Mouse (Mus musculus): ENCODE results near the gene Tnfrsf13c. TPM values are rescaled to one million over a fixed set of nuclear protein-coding genes. Genes with fewer than 3 reads are reported as not detected.

Gene Tnfrsf13c
- total RNA-seq, 2 experiments from 2014 or later = 0.28 to 0.30 TPM

GRCm38 (mm10) chr15:82231100-82231499 is 6.9 kb upstream of the Tnfrsf13c start:
- intact Hi-C loops (cut with DNase I) = loop anchor here (5.0 to 10.0 kb wide), 2 partner anchors 49 to 276 kb away; no protein-coding TSS in a partner anchor
- DNase-seq = no peak

- intact Hi-C loops (cut with DNase I) = loop anchor here (5.0 to 10.0 kb wide), 2 partner anchors 48 to 275 kb away; no protein-coding TSS in a partner anchor
- DNase-seq = no peak
These were observed 6.0 kb upstream of the Tnfrsf13c start for GRCm38 (mm10) chr15:82230098-82230611.

DNA sequence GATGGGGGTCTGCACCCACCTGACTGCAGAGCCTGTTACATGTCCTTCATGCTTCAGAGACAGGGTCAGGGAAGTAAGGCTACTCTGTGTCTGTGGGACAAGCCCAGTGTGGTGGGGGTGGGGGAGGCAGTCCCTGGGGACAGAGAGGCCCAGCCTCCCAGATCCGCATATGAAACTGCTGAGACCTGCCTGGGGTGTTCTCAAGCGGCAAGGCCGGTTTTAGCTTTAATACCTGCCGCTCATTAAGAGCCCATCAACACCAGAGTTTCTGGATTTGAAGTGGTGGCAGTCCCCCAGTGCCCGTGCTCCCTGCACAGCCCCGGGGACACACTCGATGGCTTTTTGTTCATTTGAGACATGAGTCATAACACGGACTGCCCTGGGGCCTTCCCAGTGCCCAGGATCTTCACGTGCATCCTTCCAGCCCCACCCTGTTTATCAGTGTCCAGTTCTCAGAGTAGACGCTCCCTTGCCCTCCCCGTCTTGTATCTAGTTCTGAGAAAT is 5.4 kb upstream of the Tnfrsf13c start:
- DNase-seq = no peak
- intact Hi-C loops (cut with DNase I) = loop anchor here (5.0 to 10.0 kb wide), 2 partner anchors 47 to 275 kb away; no protein-coding TSS in a partner anchor

DNA sequence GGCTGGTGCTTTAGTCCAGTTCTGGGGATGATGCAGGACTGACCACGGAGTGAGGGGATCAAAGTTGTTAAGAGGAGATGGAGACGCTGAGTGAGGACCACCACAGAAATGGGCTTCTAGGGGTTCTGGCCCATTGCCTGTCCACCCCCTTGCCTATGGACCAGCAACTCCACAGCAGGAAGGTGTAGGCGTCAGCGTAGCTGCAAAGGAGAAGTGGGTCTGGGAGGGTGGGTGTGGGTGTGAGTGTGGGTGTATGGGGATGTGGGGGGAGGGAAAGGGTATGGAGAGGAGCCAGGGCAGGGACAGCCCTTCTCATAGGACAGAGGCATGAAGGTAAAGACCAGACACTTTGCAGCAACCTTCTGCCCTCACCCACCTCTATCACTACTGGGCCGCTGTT is 1.6 kb upstream of the Tnfrsf13c start:
- intact Hi-C loops (cut with DNase I) = no loop called here
- DNase-seq = no peak

- DNase-seq = no peak
- intact Hi-C loops (cut with DNase I) = no loop called here
These were observed 540 bp upstream of the Tnfrsf13c start for GRCm38 (mm10) chr15:82224602-82225215.

- intact Hi-C loops (cut with DNase I) = no loop called here
- no peak for DNase-seq
These were observed 918 bp downstream of the Tnfrsf13c start for GRCm38 (mm10) chr15:82223251-82223650.

DNA sequence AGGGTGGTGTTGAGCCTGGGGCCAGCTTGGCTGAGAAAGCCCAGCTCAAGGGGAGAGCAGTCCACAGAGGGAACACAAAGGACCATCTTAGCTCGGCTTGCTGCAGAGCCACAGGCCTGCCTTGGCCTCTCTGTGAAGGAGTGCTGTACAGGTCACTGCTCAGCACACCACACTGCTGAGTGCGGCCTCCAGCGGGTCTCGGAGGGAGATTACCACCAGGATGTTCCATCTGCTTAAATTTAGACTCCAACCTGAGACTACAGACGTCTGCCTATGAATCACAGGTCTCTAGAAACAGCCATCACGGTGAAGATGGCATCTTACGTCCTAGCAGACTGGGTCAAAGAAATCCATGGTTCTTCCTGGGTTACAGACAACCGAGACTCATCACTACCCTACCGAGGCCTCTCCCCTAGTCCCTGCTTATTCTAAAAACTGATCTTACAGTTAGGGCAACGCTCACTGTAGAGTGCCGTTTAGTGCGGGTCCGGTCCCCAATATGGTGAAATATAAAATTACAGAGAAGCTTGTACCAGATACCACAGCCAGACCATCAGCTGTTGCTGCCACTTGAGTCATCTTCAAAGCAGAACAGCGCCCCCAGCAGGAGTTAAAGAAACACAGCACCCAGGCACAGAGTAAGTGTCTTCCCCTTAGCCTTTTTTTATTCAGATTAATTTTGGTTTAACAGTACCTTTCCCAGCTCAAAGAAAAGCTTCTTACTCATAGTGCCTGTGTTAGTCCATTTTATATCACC is 2.9 kb downstream of the Tnfrsf13c start:
- intact Hi-C loops (cut with DNase I) = no loop called here
- no peak for DNase-seq

GRCm38 (mm10) chr15:82220003-82220675 is 4.0 kb downstream of the Tnfrsf13c start:
- DNase-seq = no peak
- intact Hi-C loops (cut with DNase I) = no loop called here

GRCm38 (mm10) chr15:82218778-82219666 is 5.1 kb downstream of the Tnfrsf13c start:
- DNase-seq = no peak
- intact Hi-C loops (cut with DNase I) = no loop called here

DNA sequence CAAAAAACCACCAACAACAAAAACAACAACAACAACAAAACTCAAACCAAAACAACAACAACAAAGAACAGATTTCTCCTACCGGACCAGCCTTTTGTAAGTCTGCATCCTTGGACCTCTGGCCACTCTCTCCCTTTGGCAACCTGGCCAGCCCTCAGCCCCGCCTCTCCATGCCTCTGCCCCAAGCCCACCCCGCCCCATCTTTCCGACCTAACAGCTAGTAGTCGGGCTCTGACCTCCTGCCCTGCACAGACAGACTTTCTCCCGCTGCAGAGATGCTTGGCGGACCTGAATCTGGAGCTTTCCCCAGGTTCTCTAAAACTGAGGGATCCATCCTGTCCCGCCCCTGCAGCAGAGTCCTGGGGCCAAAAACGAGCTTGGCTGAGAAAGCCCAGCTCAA is 6.2 kb downstream of the Tnfrsf13c start:
- intact Hi-C loops (cut with DNase I) = no loop called here

GRCm38 (mm10) chr15:82217039-82217438 is 7.1 kb downstream of the Tnfrsf13c start:
- intact Hi-C loops (cut with DNase I) = no loop called here
- DNase-seq = no peak

More for the DNA sequence above, 6.2 kb downstream of the Tnfrsf13c start:
- DNase-seq = no peak

- intact Hi-C loops (cut with DNase I) = no loop called here
- no peak for DNase-seq
These were observed 7.9 kb downstream of the Tnfrsf13c start for GRCm38 (mm10) chr15:82216142-82216827.

DNA sequence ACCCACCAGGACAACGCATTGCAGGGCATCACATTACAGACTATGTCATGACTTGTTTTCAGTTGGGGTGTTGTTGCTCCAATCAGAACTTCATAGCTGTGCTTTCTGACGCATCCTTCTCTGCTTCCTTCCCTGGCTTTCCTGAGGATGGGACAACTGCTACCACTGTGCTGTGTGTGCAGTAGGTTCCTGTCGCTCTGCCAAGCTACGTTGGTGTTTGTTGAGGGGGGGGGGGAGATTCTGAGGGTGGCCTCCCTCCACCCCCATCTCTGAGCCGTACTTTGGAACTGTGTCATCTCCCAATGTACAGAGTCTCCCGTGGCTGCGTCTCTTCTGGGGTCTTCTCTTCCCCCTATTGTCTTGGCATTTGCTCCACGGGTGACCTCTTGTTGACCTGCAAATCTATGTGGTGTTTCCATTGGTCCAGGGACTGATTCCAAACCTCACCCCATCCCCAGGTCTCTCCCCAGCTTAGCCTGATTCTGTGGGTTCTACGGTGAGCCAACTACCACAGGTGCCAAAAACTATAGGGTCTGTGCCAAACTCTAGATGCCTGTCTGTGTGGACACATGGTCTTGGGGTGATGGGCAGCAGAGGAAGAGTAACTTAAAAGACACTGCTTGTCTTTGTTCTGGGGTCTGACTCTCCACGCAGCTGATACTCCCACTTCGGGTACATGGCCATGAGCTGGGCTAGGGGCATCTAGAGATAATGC is 8.7 kb downstream of the Tnfrsf13c start:
- intact Hi-C loops (cut with DNase I) = no loop called here
- no peak for DNase-seq

GRCm38 (mm10) chr15:82213222-82213621 is 10.9 kb downstream of the Tnfrsf13c start:
- intact Hi-C loops (cut with DNase I) = no loop called here
- no peak for DNase-seq

DNA sequence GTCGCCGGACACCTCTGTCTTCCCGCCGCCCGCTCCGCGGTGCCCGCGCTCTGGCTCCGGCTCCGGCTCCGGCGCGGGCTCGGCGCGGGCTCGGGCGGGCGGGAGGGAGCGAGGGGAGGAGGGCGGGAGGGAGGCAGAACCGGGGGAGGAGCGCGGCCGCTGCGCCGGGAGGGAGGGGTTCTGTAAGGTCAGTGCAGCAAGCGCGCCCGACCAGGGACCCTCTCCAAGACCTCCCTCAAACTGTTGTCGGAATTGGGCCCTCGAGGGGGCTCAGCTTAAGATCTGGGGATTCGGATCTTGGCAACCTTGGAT is 11.5 kb downstream of the Tnfrsf13c start, which contains the start of gene Shisa8:
Gene Shisa8, minus strand, starts transcription at position 64 of the 312 bp plus-strand sequence.
- no peak for DNase-seq
- intact Hi-C loops (cut with DNase I) = no loop called here

DNA sequence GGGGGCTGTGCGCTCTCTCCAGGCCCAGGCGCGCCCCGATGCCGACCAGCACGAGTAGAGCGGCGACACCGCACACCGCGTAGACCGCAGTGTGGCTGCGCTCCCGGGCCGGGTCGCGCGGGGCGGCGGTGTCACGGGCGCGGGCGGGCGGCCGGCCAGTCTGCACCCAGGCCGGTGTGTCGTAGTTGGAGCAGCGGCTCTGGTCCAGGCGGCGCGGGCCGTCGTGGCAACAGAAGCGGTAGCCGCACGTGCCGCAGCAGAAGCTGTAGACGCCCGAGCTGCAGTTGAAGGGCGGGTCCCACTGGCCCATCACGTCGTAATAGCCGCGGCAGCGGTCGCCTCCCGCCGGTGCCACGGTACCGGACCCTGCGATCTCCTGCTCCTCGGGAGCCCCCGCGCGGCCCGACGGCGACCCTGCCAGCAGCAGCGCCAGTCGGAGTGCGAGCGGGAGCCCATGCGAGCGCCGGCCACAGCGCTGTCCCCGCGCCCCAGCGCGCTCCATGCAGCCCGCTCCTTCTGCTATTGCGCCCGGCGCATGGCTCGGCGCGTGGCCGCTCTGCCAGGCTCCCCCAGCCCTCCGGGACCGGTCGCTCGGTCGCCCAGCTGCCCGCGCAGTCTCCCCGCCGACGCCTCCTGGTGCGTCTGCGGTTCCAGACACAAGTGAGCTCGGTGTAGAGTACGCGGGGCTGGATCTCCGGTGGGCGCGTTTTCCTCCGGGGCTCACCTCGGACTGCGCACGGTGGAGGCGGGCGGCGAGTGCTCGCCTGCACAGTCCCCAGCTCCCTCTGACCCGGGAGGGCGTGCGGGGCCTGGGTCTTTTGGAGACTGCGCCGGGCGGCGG is 12.0 kb downstream of the Tnfrsf13c start:
- intact Hi-C loops (cut with DNase I) = no loop called here
- no peak for DNase-seq

- intact Hi-C loops (cut with DNase I) = no loop called here
- DNase-seq = no peak
These were observed 12.9 kb downstream of the Tnfrsf13c start for GRCm38 (mm10) chr15:82211281-82211680.

DNA sequence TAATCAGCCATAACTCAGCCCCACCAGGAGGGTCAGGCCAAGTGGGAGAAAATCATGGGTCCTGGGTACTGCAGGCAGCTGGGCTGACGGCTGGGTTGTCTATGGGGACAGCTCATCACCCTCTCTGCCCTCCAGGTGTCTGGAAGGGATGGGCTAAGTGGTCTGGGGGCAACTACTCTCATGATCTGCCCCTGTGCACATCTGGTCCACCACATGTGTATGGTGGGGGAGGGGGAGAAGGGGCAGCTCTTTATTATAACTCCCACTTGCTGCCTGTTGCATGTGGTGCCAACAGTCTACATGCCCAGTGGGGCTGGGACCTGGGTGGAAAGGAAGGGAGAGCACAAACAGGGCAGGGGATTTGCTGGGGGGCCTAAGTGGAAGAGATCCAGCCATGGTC is 13.4 kb downstream of the Tnfrsf13c start:
- no peak for DNase-seq
- intact Hi-C loops (cut with DNase I) = no loop called here
